Mouse (Mus musculus) testis, adult 2 months (tissue): Measurements from ENCODE around the gene Rtn2.

Source experiments
- CTCF ChIP-seq: fragments of 200-500 bp; IDR thresholded peaks from 2 replicates; pipeline ENCODE4 v1.5.1; 2012; ENCODE audit warnings: low read depth, mild to moderate bottlenecking, inconsistent platforms, low read length, moderate library complexity; ENCODE audit not compliant: control insufficient read depth, insufficient read depth, insufficient replicate concordance
- POLR2A ChIP-seq: fragments of 200-500 bp; IDR thresholded peaks from 2 replicates; pipeline ENCODE4 v1.6.1; 2012; ENCODE audit warnings: low read depth, mild to moderate bottlenecking, inconsistent platforms, low read length, moderate library complexity; ENCODE audit not compliant: control insufficient read depth

DNA sequence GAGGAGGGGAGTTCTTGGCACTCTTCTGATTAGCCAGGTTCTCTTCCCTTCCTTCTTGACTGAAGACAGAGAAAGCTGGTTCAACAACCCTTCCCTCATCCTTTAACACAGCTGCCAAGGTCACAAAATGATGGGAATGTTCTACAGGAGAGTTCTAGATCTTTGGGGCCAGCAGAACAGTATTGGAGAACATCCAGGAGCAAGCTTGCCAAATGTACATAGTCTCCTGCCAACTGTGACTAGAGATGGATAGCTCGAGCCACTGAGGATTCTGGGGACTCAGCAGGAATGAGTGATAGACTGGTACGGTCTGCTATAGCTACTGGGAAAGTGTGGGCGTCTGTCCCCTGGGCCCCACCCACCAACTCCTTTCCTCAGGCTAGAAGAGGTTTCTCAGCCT lies 24.1 kb upstream of the Rtn2 start:
- TF ChIP-seq CTCF: no peak
- TF ChIP-seq POLR2A: no peak
